Mouse (Mus musculus): Measurements from ENCODE around the gene Fbxo36.

Gene Fbxo36

GRCm38 (mm10) chr1:84859597-84859996, 20.0 kb downstream of the Fbxo36 start:
- DNase-seq (ENCODE audit: low read depth, low spot score) = no peak

- DNase-seq (ENCODE audit: low read depth, low spot score) = no peak
Observed at GRCm38 (mm10) chr1:84860360-84861254, 21.0 kb downstream of the Fbxo36 start.

- DNase-seq (ENCODE audit: low read depth, low spot score) = no peak
Observed at GRCm38 (mm10) chr1:84861255-84861630, 21.6 kb downstream of the Fbxo36 start.

- DNase-seq (ENCODE audit: low read depth, low spot score) = no peak
Observed at GRCm38 (mm10) chr1:84864645-84865044, 25.0 kb downstream of the Fbxo36 start.

GRCm38 (mm10) chr1:84866231-84866630, 26.6 kb downstream of the Fbxo36 start:
- DNase-seq (ENCODE audit: low read depth, low spot score) = no peak

GRCm38 (mm10) chr1:84866706-84867230, 27.1 kb downstream of the Fbxo36 start:
- DNase-seq (ENCODE audit: low read depth, low spot score) = no peak

- no peak for DNase-seq (ENCODE audit: low read depth, low spot score)
Observed at GRCm38 (mm10) chr1:84868311-84868710, 28.7 kb downstream of the Fbxo36 start.

GRCm38 (mm10) chr1:84868841-84869240, 29.2 kb downstream of the Fbxo36 start:
- no peak for DNase-seq (ENCODE audit: low read depth, low spot score)

- DNase-seq (ENCODE audit: low read depth, low spot score) = no peak
Observed at GRCm38 (mm10) chr1:84869498-84869897, 29.9 kb downstream of the Fbxo36 start.

- no peak for DNase-seq (ENCODE audit: low read depth, low spot score)
Observed at GRCm38 (mm10) chr1:84871131-84871530, 31.5 kb downstream of the Fbxo36 start.

- no peak for DNase-seq (ENCODE audit: low read depth, low spot score)
Observed at GRCm38 (mm10) chr1:84872105-84872504, 32.5 kb downstream of the Fbxo36 start.

- DNase-seq (ENCODE audit: low read depth, low spot score) = no peak
Observed at GRCm38 (mm10) chr1:84872939-84873338, 33.3 kb downstream of the Fbxo36 start.

GRCm38 (mm10) chr1:84877590-84877989, 37.9 kb downstream of the Fbxo36 start:
- no peak for DNase-seq (ENCODE audit: low read depth, low spot score)

- no peak for DNase-seq (ENCODE audit: low read depth, low spot score)
Observed at GRCm38 (mm10) chr1:84879571-84880120, 40.0 kb downstream of the Fbxo36 start.

GRCm38 (mm10) chr1:84881248-84882065, 41.8 kb downstream of the Fbxo36 start:
- DNase-seq (ENCODE audit: low read depth, low spot score) = no peak

GRCm38 (mm10) chr1:84882066-84882532, 42.5 kb downstream of the Fbxo36 start:
- DNase-seq (ENCODE audit: low read depth, low spot score) = no peak

GRCm38 (mm10) chr1:84882937-84883336, 43.3 kb downstream of the Fbxo36 start:
- no peak for DNase-seq (ENCODE audit: low read depth, low spot score)

- DNase-seq (ENCODE audit: low read depth, low spot score) = no peak
Observed at GRCm38 (mm10) chr1:84883889-84884288, 44.2 kb downstream of the Fbxo36 start.

- DNase-seq (ENCODE audit: low read depth, low spot score) = no peak
Observed at GRCm38 (mm10) chr1:84885174-84885573, 45.5 kb downstream of the Fbxo36 start.

GRCm38 (mm10) chr1:84885921-84886320, 46.3 kb downstream of the Fbxo36 start:
- DNase-seq (ENCODE audit: low read depth, low spot score) = no peak

- no peak for DNase-seq (ENCODE audit: low read depth, low spot score)
Observed at GRCm38 (mm10) chr1:84889330-84890004, 49.8 kb downstream of the Fbxo36 start.
